Mouse (Mus musculus): ENCODE data around the gene Tomm6. TPM values are rescaled to one million over a fixed set of nuclear protein-coding genes. Genes with fewer than 3 reads are reported as not detected.

The Tomm6 gene
- polyA plus RNA-seq, 1 experiment = 126 TPM

DNA sequence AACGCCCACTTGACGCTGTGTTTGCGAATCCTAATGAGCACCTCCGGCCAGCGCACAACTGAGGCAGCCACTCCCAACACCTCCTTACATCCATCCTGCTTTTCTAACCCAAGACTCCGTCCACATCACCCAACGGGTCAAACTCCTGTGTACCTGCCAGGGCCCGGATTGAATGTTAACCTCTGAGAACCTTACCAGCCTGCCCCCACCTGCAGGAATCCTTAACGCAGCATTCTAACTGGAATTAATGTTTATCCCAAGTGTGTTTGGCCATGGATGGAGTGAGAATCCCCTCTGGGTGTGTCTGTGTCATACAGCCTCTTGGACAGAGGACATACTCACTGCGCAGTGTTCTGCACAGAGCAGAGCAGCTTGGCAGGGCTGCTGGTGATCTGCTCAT, 10.0 kb upstream of the Tomm6 start:
- DNase-seq (ENCODE audit: low read depth, low spot score) = no peak
- 92% methylated on average over 10 of the region's 10 CpGs for WGBS

DNA sequence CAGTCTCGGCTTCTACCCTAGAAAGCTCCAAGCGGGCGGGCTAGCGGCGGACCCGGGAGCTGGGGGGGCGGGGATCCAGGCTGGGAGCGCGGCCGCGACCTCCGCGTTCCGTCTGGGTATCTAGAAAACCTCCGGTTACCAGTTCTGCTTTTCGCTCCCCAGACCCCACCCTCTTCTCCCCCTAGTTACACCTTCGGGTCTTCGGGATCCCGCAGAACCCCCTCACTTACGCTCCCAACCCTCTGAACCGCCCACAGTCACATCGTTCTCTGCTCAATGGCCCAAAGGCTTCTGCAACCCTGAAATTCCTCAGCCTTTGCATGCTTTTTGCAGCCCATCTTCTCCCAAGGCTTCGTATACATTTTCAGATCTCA, 7.1 kb upstream of the Tomm6 start:
- 1% methylated on average over 23 of the region's 23 CpGs for WGBS

DNA sequence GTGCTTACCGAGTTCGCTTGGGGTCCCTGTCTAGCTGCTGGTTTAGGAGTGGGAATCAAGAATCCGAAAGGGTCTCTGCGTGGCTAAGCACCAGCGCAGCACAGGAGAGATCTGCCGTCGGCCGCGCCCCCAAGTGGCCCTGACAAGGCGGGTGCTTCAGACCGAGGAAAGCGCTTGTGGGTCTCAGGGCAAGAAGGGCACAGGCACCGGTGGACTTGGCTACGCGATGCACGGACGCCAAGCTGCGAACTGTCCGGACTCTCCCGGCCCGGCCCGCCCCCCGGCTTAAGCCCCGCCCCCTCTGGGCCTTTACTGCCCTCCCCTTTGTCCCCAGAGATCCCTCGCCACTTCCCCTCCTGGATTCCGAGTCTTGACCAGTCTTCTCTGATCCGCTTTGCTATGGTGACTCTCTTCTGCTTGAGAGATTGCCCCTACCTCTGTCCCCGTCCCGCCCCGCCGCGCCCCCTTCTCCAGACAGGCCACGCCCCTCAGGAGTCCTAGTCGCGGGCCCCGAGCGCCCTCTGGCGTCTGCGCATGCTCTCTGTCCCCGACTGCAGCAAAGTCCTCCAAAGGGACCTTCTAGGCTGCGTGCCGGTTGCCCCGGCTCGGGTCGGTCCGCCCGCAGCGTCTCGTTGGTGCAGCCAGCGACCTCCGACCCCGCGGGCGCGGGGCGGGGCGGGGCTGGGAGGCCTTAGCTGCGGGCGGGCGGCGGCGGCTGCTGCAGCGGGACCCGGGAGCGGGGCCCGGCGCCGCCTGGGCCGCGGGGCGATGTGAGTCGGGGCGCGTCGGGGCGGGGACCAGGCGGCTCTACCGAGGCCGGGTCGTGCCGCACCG, 6.5 kb upstream of the Tomm6 start, which contains the start of gene Prickle4:
TSS of gene Prickle4 (minus strand) at position 234 of the 834 bp plus-strand sequence.
- DNase-seq (ENCODE audit: low read depth, low spot score) = peak; percentile 60

More for the DNA sequence above, 7.1 kb upstream of the Tomm6 start:
- no peak for DNase-seq (ENCODE audit: low read depth, low spot score)

DNA sequence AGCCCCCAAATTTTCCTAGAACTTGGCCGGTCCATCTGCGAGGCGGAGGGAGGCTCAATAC, 6.1 kb upstream of the Tomm6 start, which contains the start of gene Gm21981:
TSS of gene Gm21981 (minus strand) at position 14 of the 61 bp plus-strand sequence.
- DNase-seq (ENCODE audit: low read depth, low spot score) = no peak
- 3% methylated on average over 3 of the region's 3 CpGs for WGBS

More for the DNA sequence above, 6.5 kb upstream of the Tomm6 start, which contains the start of gene Prickle4:
- WGBS = 2% methylated on average over 79 of the region's 82 CpGs

DNA sequence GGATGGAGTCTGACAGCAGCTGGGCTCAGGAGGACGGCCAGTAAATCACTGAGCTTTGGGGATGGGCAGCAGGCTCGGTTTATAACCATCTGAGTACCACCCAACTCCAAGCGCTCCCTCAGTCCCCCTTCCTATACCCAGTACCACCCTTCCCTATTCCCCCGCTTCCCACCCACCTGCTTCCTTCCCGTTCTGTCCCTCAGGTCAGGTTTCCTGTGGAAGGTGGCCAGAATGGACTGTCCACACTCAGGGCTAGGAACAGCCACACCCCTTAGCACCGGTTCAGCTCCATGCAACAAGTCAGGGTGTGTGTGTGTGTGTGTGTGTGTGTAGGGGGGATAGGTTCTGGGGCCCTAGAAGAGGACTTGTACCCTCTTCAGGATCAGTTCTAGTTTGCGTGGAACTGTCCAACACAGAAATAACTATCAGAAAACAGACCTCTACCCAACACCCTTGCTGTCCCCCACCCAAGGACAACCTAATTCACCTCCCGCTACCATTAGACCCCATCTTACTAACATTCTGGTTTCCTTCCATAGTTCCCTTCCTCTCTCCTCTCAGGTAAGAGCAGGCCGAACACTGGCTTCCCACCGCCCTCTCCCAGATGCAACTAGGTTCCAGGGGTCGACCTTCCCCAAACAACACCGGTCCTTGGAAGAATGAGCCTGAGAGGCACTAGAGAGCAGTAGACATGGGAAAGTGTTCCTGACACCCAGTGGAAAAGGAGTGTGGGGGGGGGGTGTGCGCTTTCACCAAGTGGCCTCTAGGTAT, 5.7 kb upstream of the Tomm6 start:
- DNase-seq (ENCODE audit: low read depth, low spot score) = no peak

DNA sequence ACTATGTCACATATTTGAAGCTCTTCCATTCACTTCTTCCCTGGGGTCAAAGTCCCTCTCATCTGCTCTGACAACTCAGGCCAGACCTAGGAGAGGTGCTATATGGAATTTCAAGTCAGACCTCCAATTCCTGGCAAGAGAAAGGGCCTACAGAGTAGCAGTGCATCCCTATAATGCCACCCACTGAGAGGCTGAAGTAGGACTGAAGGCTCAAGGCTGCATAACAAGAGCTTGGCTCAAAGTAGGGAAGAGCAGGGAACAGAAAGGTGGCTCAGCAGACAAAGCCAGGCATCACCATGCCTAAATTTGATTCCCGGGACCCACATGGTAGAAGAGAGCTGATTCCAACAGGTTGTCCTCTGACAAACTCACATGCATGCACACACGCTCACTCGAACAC, 3.5 kb upstream of the Tomm6 start:
- WGBS = 94% methylated on average over 3 of the region's 3 CpGs
- no peak for DNase-seq (ENCODE audit: low read depth, low spot score)

More for the DNA sequence above, 5.7 kb upstream of the Tomm6 start:
- WGBS = 62% methylated on average over 13 of the region's 13 CpGs

DNA sequence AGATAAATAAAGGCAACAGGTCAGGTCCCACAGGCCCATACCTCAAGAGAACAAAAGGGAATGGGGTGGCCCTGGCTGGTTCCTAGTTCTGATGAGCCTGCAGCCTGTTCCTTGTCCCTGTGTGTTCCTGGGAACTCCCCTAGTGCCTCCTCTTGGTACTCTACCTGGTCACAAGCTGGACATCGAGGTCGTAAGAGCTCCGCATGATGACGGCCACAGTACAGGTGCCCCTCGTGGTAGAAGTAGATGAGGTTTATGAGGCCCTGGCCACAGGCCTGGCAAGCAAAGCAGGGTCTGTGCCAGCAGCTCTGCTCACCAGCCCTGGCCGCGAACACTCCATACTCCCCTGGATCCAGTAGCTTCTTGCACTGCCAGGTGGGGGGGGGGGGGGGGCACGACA, 1.7 kb upstream of the Tomm6 start:
- no peak for DNase-seq (ENCODE audit: low read depth, low spot score)

DNA sequence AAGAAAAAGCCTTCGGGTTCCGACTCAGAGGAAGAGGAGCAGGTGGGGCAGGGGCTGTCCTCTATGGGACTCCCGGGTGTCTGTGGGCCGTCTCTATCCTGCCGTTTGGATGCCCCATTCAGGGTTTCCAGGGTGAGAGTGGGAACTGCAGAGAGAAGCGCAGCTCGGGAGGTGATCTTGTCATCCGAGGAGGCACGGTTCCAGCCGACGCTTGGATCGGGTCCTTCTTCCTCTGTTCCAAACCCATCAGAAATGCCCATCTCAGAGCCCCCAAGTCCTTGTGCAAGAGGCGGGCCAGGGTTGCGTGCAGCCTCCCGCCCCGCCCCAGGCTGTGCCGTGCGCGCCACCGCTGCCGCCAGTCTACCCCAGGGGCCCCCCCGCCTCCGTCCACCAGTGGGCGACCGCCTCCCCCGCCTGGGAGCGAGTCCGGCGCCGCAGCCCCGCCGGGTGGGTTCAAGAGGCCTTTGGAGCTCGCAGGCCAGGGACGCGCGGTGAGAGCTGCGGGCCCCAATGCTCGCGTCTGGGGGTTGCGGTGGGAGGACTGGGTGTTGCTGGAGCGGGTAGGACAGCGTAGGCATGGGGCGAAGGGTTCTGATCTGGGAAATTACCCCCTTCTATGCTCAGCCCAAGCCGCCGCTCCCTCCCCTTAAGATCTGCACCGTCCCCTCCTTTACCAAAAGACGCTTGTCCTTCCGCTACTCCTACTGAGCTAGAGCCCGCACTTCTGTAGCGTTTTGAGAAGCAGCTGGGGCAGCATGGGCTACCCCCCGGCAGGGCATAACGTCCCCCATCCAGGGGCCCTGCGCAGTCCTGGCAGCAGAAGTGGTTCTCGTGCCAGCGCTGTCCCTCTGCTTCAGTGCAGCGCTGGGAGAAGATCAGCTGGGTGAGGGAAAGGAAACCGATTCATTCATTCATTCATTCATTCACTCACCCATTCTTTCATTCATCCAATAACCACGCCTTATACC, 706 bp upstream of the Tomm6 start, which contains the start of gene Frs3:
TSS of gene Frs3 (plus strand) at position 423 of the 968 bp plus-strand sequence.
- WGBS = 2% methylated on average over 58 of the region's 58 CpGs
- no peak for DNase-seq (ENCODE audit: low read depth, low spot score)

More for the DNA sequence above, 1.7 kb upstream of the Tomm6 start:
- 83% methylated on average over 8 of the region's 8 CpGs for WGBS

DNA sequence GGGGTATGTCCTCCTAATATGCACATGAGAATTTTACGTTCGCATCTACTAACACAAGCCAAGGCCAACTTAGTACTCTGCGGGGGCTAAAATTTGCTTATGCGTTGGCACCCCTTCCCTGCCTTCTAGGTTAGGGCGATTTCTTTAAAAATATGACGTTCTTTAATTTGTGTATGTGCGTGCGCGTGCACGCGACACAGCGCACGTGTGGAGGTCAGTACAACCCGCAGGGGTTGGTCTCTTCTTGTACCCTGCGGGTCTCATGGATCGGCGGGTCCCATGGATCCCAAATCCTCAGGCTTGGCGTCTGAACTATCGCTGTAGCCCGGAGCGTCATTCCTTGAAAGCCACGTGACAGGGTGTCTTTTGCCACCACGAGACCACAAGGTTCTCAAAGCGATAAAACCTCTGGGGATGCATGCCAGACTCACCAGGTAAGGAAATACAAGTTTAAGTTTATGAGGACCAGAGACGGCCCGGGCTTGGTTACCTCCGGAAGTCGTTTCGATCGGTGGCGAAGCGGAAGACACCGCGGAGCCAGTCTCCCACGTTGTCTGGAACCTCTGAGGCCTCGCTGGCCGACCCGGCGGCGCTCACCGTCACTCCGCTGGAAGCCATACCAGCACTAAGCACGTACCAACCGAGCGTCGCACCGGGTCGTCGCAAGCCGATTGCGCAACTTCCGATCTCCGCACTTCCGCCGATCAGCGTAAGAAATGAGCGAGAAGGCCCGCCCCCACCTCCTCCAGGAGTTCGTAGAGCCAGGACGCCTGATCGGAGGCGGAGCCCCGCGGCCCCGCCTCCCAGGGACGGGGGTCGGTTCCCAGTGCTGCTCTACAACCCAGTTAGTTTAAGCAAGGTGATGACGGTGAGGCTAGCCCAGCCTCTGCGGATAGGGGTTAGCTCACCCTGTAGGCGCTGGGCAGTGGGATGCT, 510 bp downstream of the Tomm6 start:
- WGBS = under 1% methylated on average over 70 of the region's 70 CpGs

DNA sequence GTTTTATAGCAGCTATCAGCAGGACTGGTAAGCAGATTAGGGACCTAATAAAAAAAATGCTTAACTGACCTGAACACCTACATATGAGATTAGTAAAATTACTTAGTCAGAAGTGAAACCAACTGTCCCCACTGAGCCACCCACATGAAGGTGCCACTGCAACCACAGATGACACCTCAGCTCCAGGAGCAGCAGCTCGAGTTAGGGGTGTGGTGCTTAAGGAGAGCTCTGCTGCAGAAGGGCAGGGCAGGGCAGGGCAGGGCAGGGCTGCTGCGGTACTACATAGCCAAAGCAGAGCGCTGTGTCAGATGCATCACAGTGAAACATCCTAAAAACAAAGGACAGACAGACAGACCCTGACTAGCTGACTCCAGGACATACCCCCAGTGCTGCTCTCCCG, 5.3 kb downstream of the Tomm6 start:
- WGBS = 44% methylated on average over 4 of the region's 4 CpGs

More for the DNA sequence above, 510 bp downstream of the Tomm6 start:
- DNase-seq (ENCODE audit: low read depth, low spot score) = peak; percentile 82

DNA sequence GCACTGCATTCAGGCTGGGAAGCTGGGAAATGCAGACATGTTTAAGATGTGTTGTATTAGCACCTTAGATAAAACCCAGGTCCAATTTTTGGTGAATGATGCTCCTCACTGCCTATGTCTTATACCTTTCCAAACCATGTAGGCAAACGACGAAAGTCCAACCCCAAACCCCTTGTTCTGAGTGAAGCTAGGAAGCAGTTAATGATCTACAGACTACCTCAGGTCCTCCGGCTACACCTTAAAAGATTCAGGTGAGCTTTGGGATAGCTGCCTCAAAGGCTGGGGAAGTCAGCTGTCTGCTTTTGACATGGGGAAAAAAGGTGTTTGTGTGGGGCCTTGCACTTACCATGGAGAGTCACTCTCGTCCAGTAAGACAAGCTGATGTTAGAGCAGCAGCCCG, 9.5 kb downstream of the Tomm6 start:
- WGBS = 45% methylated on average over 5 of the region's 5 CpGs
- DNase-seq (ENCODE audit: low read depth, low spot score) = no peak

More for the DNA sequence above, 5.3 kb downstream of the Tomm6 start:
- no peak for DNase-seq (ENCODE audit: low read depth, low spot score)

DNA sequence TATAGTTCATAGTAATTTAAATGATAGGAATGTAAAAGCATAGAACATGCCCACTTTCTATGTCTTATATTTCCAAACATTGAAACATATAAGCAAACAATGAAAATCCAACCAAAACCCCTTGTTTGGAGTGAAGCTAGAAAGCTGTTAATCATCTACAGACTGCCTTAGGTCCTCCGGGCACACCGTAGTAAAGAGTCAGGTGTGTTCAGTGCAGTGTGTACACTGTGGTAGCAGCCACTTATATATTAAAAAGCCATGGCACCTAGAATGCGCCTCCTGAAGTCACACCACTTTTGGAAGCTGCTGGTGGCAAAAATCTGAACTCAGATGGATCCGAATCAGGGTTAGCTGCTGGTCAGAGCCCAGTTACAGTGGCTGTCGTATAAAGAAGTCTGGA, 9.9 kb downstream of the Tomm6 start:
- no peak for DNase-seq (ENCODE audit: low read depth, low spot score)
- 57% methylated on average over 5 of the region's 5 CpGs for WGBS

DNA sequence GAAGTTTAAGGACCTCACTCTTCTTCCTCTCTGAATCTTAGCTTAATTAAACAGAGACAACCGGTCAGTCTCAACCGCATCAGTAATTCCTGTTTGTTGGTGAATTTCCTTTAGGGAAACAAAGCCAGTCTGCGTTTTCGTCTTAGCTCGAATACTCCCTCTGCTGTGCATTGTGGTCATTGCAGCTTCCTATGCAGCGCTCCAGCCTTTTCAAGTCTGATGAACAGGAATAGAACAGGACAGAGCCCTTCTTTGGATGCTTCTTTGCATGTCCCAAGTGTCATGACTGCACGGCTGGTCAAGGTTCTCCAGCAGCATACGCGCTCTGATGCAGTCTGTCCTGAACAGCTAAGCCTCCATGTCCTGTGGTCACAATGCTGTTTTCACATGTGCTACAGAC, 11.6 kb downstream of the Tomm6 start:
- 28% methylated on average over 9 of the region's 9 CpGs for WGBS
- DNase-seq (ENCODE audit: low read depth, low spot score) = no peak

DNA sequence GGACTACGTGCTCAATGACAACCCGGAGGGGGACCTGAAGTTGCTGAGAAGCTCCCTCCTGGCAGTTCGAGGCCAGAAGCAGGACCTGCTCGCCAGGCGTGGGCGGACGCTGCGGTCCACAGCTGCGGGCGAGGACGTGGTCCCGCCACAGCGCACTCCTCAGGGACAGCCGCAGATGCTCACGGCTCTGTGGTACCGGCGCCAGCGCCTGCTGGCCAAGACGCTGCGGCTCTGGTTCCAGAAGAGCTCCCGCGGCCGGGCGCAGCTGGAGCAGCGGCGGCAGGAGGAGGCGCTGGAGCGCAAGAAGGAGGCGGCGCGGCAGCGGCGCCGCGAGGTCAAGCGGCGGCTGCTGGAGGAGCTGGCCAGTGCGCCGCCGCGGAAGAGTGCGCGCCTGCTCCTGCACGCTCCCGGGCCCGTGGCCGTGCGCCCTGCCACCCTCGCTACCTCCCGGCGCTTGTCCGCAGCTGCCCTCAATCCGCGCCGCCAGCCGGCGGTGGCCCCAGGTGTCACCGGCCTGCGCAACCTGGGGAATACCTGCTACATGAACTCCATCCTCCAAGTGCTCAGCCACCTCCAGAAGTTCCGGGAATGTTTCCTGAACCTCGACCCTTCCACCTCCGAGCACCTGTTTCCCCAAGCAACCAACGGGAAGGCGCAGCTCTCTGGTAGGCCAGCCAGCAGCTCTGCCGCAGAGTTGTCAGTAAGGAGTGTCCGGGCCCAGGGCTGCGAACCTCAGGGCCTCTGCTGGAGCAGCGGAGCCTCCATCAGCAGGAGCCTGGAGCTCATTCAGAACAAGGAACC, 15.7 kb downstream of the Tomm6 start:
- WGBS = 53% methylated on average over 68 of the region's 68 CpGs
- DNase-seq (ENCODE audit: low read depth, low spot score) = no peak

DNA sequence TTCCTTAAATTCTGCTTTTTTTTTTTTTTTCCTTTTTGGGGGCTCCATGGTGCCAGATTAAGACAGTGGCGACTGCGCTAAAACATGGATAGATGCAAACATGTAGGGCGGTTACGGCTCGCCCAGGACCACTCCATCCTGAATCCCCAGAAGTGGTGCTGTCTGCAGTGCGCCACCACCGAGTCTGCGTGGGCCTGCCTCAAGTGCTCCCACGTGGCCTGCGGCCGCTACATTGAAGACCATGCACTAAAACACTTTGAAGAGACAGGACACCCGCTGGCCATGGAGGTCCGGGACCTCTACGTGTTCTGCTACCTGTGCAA, 16.2 kb downstream of the Tomm6 start:
- 78% methylated on average over 14 of the region's 14 CpGs for WGBS
- no peak for DNase-seq (ENCODE audit: low read depth, low spot score)

DNA sequence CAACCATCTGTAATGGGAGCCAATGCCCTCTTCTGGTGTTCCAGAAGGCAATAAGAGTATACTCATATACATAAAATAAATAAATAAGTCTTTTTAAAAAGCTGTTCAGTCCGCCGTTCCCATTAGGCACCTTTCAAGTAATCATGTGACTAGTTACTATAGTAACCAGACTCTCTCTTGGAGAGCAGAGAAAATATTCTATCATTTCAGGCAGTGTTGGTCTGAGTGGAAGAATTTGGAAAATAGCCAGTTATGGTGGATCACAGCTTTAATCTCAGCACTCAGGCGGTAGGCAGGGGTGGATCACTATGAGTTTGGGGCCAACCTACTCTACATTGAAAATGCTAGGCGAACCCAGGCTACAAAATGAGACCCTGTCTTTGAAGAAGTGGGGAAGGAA, 19.0 kb downstream of the Tomm6 start:
- WGBS = 79% methylated on average over 4 of the region's 4 CpGs
- no peak for DNase-seq (ENCODE audit: low read depth, low spot score)

DNA sequence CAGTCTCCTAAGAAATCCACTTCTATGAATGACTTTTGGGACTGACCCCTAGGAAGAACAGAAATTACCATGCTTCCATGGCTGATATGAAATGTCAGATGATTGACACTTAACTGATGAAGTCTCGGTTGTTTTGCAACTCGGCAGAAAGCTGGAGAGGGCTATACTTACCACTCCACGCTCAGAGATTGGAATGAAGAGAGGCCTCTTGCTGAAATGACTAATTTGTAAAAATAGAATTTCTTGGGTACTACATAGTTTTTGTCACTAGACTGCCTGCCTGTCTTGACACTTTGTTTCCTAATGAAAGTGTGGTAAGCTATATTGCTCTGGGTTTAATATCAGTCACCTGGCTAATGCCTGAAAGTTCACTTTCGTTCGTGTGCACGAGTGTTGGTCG, 23.7 kb downstream of the Tomm6 start:
- DNase-seq (ENCODE audit: low read depth, low spot score) = no peak
- WGBS = 75% methylated on average over 7 of the region's 7 CpGs

DNA sequence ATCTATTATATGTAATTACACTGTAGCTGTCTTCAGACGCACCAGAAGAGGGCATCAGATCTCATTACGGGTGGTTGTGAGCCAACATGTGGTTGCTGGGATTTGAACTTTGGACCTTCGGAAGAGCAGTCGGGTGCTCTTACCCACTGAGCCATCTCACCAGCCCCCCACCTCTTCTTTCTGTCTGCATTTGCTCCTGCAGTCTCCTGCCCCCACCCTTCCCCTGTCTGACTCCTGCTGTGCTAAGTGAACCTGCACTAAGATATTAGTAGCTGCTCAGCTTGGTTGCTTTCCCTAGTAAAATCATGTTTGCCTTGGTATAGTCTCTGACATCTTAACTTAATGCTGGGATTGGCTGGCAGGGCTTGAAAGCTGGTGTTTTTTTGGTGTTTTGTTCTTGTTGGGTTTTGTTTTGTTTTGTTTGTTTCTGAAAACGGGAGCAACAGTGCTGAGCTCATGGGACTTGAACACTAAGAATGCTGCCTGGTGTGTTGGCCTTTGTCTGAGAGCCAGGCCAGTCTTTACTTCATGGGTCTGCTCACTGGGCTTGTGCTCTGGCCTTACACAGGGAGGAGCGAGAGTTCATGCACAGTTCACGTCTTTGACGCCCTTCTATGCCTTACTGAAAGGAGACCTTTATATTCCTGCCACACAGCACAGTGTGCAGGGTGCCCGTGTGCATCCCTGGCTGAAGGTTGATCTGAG, 25.0 kb downstream of the Tomm6 start:
- WGBS = 65% methylated on average over 9 of the region's 9 CpGs
- no peak for DNase-seq (ENCODE audit: low read depth, low spot score)
